Mouse (Mus musculus) intestine, postnatal 0 days (tissue): ENCODE measurements around the gene Rxfp1. TPM values are rescaled to one million over a fixed set of nuclear protein-coding genes. Genes with fewer than 3 reads are reported as not detected.

ENCODE experiments used
- ATAC-seq: fragments of 200-750 bp; cut with Nextera tagmentation; 2 replicates; pipeline ENCODE4 v1.8.0; 2017; ENCODE audit warnings: mild to moderate bottlenecking, moderate TSS enrichment, moderate library complexity
- H3K27ac ChIP-seq: fragments of 300-500 bp; sonication (generic); 2 replicates; pipeline ENCODE4 v1.5.1; 2014; ENCODE audit warnings: mild to moderate bottlenecking, low read depth, low read length, moderate library complexity
- H3K27me3 ChIP-seq: fragments of 300-500 bp; sonication (generic); replicated peaks from 2 replicates; pipeline ENCODE4 v1.6.1; 2014; ENCODE audit warnings: low read length, mixed read lengths; ENCODE audit not compliant: control insufficient read depth, insufficient read depth
- H3K36me3 ChIP-seq: fragments of 300-500 bp; sonication (generic); 2 replicates; pipeline ENCODE4 v1.6.1; 2014; ENCODE audit warnings: mild to moderate bottlenecking, moderate library complexity; ENCODE audit not compliant: control insufficient read depth, insufficient read depth
- H3K4me1 ChIP-seq: fragments of 300-500 bp; sonication (generic); replicated peaks from 2 replicates; pipeline ENCODE4 v1.6.1; 2014; ENCODE audit warnings: antibody characterized with exemption, low read length, mixed read lengths; ENCODE audit not compliant: control insufficient read depth, insufficient read depth
- H3K4me2 ChIP-seq: fragments of 300-500 bp; sonication (generic); replicated peaks from 2 replicates; pipeline ENCODE4 v1.6.1; 2014; ENCODE audit warnings: low read depth, mild to moderate bottlenecking, moderate library complexity
- H3K4me3 ChIP-seq: fragments of 300-500 bp; sonication (generic); 2 replicates; pipeline ENCODE4 v1.5.1; 2014; ENCODE audit warnings: low read depth, low read length
- H3K9ac ChIP-seq: fragments of 300-500 bp; sonication (generic); 2 replicates; pipeline ENCODE4 v1.6.1; 2014; ENCODE audit warnings: mild to moderate bottlenecking, low read depth, low read length
- H3K9me3 ChIP-seq: fragments of 300-500 bp; sonication (generic); 2 replicates; pipeline ENCODE4 v1.6.1; 2016; ENCODE audit warnings: mixed run types; ENCODE audit not compliant: control insufficient read depth
- CTCF ChIP-seq: sonication (generic); IDR thresholded peaks from 2 replicates; pipeline ENCODE4 v1.5.1; 2016; ENCODE audit warnings: low read depth, mild to moderate bottlenecking, control low read depth, antibody characterized with exemption, moderate library complexity
- WGBS: fragments of 180-500 bp; shearing (Covaris S2); extraction: QIAGEN DNeasy Blood & Tissue Kit; methylation state at CpG from one replicate; pipeline ENCODE4 v1.1.7; 2014; 5-methylcytosine and 5-hydroxymethylcytosine counted together
- polyA plus RNA-seq: library from polyadenylated mRNA; unstranded; fragments of >200 nt; fragmentation: Nextera tagmentation; extraction: Ambion mirVana; gene quantifications from 2 replicates; pipeline ENCODE4 v1.2.1, GENCODE M21; 2015

Gene Rxfp1
- polyA plus RNA-seq, 1 experiment from 2014 or later, result 0.03 TPM

DNA sequence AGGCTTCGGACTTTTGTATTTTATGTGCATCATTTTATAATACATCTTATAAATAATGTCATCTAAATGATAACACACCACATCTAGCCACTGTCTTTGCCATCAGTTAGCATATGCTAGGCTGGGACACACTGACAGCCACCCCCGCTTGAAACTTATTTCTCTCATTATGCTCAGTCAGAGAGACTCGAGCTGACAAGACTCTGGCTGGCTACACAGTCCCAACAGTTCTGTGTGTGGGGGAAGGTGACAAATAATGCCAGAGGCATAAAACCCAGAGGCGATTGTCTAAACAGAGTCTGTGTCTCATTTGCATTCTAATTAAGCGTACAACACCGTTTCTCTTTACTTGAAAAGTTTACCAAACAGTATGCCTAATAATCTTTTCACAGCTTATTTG is 7.4 kb upstream of the Rxfp1 start:
- H3K4me2 ChIP-seq, result no peak overlapping the region
- no peak overlapping the region for H3K9ac ChIP-seq
- 72% methylated on average over 6 of the region's 6 CpGs for WGBS
- H3K4me1 ChIP-seq, result no peaks in the 10 kb centered on the region
- no peaks in the 10 kb centered on the region for H3K9me3 ChIP-seq
- no peak for TF ChIP-seq CTCF
- H3K27ac ChIP-seq, result no peak overlapping the region
- no peak for ATAC-seq
- no peak overlapping the region for H3K4me3 ChIP-seq
- no peaks in the 10 kb centered on the region for H3K36me3 ChIP-seq
- H3K27me3 ChIP-seq, result no peaks in the 10 kb centered on the region

DNA sequence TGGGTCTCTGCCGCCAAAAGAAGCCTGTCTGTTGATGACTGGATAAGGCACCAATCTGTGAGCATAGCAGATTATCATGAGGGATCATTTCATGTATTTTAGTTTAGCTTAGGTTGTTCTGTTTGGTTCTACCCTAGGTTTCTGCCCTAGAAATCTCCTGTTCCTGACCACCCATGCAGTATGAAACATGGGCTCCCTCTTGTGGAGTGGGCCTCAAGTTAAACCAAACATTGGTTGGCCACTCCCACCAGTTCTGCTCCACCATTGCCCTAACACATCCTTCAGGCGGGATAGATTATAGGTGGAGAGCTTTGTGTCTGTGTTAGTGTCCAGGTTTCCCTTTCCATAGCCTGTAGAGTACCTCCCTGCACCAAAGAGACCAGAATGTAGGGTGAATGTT is 6.7 kb upstream of the Rxfp1 start:
- no peak overlapping the region for H3K4me2 ChIP-seq
- H3K9me3 ChIP-seq, result no peaks in the 10 kb centered on the region
- 89% methylated on average over 2 of the region's 2 CpGs for WGBS
- H3K4me1 ChIP-seq, result no peaks in the 10 kb centered on the region
- H3K27ac ChIP-seq, result no peak overlapping the region
- ATAC-seq, result no peak
- peak; percentile 40 for TF ChIP-seq CTCF
- no peak overlapping the region for H3K4me3 ChIP-seq
- no peak overlapping the region for H3K9ac ChIP-seq
- H3K27me3 ChIP-seq, result no peaks in the 10 kb centered on the region
- H3K36me3 ChIP-seq, result no peaks in the 10 kb centered on the region

DNA sequence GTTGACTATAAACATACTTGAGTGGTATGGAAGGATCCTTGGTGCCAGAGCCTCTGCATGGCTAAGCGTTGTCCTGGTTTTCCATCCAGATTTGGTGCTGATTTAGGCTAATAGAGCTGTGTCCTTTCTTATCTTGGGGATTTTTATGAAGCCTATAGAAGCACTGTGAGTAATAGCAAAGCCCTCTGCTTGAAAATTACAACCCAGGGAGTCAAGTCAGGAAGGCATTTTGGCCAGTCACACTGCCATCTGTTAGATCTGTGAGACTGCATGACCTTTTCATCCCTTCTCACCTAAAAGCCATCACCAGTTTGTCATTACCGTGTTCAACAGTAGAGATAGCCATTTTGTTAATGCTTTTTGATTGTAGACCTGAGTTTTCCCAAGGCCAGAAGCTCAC is 2.7 kb upstream of the Rxfp1 start:
- H3K4me3 ChIP-seq, result no peak overlapping the region
- no peak for TF ChIP-seq CTCF
- H3K4me1 ChIP-seq, result no peaks in the 10 kb centered on the region
- no peak overlapping the region for H3K9ac ChIP-seq
- no peaks in the 10 kb centered on the region for H3K27me3 ChIP-seq
- no peak for ATAC-seq
- no peak overlapping the region for H3K27ac ChIP-seq
- H3K4me2 ChIP-seq, result no peak overlapping the region
- H3K36me3 ChIP-seq, result no peaks in the 10 kb centered on the region
- 84% methylated on average over 2 of the region's 2 CpGs for WGBS
- no peaks in the 10 kb centered on the region for H3K9me3 ChIP-seq

DNA sequence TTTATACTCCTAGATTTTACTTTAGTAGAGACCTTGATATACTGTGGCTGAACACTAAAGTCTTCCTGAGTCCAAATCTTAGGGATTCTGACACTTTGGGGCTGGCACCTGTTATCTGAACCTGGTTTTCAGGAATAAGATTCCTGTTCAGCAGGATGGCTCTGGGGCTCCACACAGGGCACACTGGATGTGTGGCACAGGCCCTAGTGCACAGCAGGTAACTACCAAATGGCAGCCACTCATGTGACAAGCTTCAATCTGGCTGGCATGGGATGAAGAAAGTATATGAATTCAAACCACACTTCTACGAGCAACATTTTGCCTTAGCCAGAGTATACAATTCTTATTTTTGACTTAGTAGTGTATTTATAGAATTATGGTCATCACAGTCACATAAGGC is 771 bp upstream of the Rxfp1 start:
- WGBS, result 88% methylated on average over 1 of the region's 1 CpGs
- ATAC-seq, result no peak
- no peak for TF ChIP-seq CTCF
- no peaks in the 10 kb centered on the region for H3K9me3 ChIP-seq
- no peaks in the 10 kb centered on the region for H3K4me1 ChIP-seq
- H3K27ac ChIP-seq, result no peak overlapping the region
- no peaks in the 10 kb centered on the region for H3K36me3 ChIP-seq
- no peak overlapping the region for H3K4me2 ChIP-seq
- no peaks in the 10 kb centered on the region for H3K27me3 ChIP-seq
- no peak overlapping the region for H3K4me3 ChIP-seq
- no peak overlapping the region for H3K9ac ChIP-seq

DNA sequence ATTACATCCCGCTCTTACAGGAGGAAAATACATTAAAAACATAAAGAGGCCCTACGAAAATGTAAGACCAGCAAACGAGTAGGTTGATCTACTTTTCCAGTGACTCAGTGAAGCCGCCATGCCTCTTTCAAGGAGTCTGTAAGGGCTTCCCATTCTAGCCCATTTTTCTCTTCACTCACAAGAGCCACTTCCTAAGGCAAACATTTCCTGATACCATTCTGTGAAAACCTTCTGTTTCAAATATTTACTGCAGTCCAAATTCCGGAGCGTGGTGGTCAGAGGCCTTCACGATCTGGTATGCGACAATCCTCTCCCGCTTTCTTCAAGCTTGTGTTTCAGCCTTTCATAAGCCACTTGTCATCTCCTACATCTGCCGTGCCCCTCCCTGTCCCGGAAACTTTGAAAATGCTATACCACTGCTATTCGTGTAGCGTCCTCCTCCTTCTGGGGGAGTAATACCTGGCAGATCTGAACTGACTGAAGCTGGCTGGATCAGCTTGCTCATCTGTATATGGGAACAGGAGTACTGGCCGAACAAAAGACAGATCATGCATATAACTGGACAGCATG is 11.1 kb downstream of the Rxfp1 start:
- no peak overlapping the region for H3K9ac ChIP-seq
- WGBS, result 55% methylated on average over 14 of the region's 14 CpGs
- H3K36me3 ChIP-seq, result no peaks in the 10 kb centered on the region
- H3K4me2 ChIP-seq, result no peak overlapping the region
- no peak for TF ChIP-seq CTCF
- H3K4me1 ChIP-seq, result no peaks in the 10 kb centered on the region
- no peaks in the 10 kb centered on the region for H3K9me3 ChIP-seq
- H3K27me3 ChIP-seq, result no peaks in the 10 kb centered on the region
- H3K4me3 ChIP-seq, result no peak overlapping the region
- ATAC-seq, result no peak
- no peak overlapping the region for H3K27ac ChIP-seq

DNA sequence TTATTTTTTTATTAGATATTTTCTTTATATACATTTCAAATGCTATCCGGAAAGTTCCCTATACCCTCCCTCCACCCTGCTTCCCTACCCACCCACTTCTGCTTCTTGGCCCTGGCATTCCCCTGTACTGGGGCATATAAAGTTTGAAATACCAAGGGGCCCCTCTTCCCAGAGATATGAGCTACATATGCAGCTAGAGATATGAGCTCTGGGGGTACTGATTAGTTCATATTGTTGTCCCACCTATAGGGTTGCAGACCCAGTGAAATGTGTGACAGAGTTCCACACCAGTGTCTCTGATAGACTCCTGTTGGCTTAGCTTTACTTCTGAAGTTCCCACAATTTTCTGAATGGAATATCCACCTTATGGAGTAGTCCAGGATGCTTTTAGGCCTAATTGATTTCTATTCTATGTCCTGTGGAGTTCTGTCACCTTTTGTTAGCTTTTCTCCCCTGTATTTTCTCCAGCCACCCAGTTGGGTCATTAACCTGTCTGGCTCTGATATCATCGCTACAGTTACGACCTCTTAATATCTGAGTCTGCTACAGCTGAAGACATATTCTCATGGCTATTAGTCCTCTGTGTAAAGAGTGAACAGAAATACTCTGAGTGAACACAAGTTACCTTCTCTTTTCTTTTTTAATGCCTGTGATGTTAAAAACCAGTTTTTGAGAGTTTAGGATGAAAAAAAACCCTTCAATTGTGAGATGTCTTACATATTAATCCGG is 16.8 kb downstream of the Rxfp1 start:
- Histone ChIP-seq H3K9me3 (no peaks in the 10 kb centered on the region), H3K4me3 (no peak overlapping the region), H3K4me2 (no peak overlapping the region), H3K27me3 (no peaks in the 10 kb centered on the region), H3K27ac (no peak overlapping the region), H3K4me1 (no peaks in the 10 kb centered on the region), H3K9ac (no peak overlapping the region), H3K36me3 (no peaks in the 10 kb centered on the region)
- no peak for TF ChIP-seq CTCF
- ATAC-seq, result no peak
- whole genome bisulfite sequencing, result 69% methylated on average over 4 of the region's 4 CpGs
